Mouse (Mus musculus) spleen, postnatal 10 days (tissue): Measurements from ENCODE around the gene Lrch1.

ENCODE experiments used
- DNase-seq, 2 experiments: peaks; one replicate each; pipeline ENCODE4 v3.0.0; 2021 to 2022; ENCODE audit warnings: low spot score in 2 of 2

Lrch1 gene

DNA sequence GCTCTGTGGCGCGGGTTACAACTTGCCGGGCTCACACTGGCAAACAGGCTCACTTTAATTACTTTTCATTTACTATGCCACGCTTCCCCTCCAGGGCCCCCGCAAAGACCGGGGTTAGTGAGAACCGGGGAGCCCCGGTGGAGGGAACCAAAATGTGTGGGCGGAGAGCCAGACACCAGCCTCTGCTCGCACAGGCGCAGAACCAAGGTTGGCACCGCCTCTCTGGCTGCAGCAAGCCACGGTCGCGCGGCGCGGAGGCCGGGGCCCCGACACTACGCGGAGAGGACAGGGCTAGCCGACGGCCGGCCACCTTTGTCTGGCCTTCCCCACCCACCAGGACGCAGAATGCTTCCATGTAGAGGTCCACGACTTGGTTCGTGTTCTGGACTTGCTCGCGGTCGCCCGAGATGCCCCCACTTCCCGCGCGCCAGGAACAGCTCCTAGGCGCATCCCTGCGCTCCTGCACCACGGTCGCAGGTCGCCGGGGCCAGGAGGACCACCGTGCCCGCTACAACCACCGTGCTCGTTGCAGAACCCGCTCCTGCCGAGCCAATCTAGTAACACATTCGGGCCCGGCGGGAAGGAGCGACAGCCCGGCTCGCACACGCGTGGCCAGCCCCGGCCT lies 813 bp downstream of the Lrch1 start:
- DNase-seq, result peak; percentile 76 to 87

GRCm38 (mm10) chr14:74946321-74946750 lies 1.3 kb downstream of the Lrch1 start:
- peak in 1 of 2 experiments; percentile 48 for DNase-seq

DNA sequence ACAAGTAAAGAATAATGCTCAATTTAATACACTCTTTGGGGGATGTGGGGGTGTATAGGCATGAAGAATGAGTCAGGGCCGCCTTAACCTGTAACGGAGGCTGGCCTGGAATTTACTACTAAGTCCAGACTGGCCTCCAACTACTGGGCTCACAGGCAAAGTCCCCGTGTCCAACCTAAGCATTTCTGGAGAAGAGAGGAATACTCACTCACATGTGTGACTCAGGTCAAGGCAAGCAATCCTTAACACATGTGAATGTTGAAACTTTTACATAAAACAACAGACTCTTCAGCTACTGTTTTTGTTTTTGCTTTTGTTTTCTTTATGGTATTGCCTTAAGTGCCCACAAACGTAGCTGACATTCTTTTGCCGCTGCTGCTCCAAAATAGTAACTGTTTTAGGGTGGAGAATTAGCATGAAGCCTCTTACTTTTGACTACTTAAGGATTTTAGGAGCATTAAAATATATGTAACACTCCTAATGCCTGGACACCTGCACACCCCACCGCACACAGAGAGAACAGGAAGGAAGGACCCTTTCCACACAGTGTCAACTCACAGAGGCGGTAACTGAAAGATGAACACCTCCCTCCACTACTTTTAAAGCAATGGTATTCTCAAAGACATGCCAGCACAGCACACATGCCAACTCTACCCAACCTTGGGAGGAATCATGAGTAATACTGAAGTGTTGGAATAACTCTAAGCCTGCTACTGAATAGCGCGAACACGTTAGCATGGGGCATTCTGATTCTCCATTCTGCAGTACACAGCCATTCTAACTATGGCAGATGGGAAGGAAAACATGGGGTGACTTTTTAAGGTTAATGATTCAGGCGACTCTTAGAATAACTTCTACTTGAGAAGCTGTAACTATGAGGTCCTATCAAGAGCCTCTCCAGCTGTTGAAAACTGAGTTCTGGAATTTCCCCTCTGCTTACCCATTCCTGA lies 2.1 kb downstream of the Lrch1 start:
- DNase-seq, result no peak

- no peak for DNase-seq
These were observed 3.4 kb downstream of the Lrch1 start for GRCm38 (mm10) chr14:74944128-74944755.

- DNase-seq, result no peak
These were observed 4.0 kb downstream of the Lrch1 start for GRCm38 (mm10) chr14:74943581-74944117.

- no peak for DNase-seq
These were observed 4.7 kb downstream of the Lrch1 start for GRCm38 (mm10) chr14:74943024-74943423.

GRCm38 (mm10) chr14:74941591-74941990 lies 6.1 kb downstream of the Lrch1 start:
- no peak for DNase-seq

DNA sequence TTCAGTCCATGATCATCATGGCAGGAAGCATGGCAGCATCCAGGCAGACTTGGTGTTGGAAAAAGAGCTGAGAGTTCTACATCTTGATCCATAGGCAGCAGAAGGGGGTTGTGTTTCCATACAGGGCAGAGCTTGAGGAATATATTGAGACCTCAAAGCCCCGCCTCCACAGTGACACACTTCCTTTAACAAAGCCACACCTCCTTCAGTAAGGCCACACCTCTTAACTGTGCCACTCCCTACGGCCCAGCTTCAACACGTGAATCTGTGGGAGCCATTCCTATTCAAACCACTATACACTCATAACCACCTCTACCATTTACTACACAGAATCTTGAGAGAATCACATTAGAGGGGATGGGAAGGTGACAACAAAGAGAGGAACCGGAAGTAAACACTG lies 6.9 kb downstream of the Lrch1 start:
- DNase-seq, result no peak

DNA sequence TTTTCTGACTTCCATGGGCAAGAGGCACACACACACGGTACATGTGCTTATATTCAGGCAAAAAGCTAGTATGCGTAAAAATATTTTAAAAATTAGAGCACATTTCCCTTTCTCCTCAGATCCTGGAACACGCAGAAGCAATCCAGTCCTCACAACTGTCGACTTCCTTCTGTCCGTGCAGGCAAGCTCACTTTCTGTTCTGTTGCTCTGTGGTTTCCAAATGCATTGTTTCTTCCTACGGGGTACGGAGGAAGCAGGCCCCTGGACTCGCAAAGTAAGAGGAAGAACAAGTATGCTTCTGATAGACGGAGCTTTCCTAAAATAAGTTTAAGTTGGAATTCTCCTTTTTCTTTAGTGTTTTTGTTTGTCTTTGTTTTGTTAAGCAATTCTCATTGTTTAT lies 8.3 kb downstream of the Lrch1 start:
- DNase-seq, result no peak

DNA sequence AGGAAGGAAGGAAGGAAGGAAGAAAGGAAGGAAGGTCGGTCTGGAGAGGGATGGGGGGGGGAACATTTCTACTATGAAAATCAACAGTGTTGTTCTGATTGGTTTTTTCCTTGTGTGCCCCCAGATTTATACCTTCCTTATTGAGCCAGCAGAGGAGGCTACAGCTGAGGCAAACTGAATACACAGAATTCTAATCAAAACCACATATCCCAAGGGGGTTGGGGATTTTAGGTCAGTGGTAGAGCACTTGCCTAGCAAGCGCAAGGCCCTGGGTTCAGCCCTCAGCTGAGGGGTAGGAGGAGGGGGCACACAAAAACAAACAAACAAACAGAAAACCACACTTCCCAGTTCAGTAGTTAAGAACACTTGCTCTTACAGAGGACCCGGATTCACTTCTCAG lies 8.8 kb downstream of the Lrch1 start:
- no peak for DNase-seq

DNA sequence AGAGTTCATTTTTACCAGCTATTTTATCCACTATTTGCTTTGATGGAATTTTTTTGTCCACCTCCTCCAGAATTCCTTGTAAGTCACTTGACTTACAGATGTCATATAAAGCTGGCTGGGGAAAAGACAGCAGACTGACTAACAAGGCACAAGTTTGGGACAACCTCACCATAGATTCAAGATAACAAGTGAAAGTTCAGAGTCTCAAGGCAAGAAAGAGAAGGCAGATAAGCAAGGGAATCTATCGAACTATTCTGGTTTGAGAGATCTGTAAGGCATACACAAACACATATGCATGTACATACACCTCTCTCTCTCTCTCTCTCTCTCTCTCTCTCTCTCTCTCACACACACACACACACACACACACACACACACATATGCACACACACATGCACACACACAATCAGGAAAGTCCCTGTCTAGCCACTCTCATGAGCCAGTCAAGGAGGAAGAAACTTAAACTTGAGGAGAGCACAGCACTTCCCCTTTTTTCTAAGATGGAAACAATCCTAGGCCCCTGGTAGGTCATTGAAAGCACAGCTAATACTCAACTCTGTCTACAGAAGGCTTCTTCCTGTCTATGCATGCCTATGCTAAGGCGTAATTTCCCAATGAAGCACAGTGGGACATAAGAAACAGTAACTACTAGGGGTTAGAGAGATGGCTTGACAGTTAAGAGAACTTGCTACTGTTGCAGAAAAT lies 11.0 kb downstream of the Lrch1 start:
- no peak for DNase-seq

DNA sequence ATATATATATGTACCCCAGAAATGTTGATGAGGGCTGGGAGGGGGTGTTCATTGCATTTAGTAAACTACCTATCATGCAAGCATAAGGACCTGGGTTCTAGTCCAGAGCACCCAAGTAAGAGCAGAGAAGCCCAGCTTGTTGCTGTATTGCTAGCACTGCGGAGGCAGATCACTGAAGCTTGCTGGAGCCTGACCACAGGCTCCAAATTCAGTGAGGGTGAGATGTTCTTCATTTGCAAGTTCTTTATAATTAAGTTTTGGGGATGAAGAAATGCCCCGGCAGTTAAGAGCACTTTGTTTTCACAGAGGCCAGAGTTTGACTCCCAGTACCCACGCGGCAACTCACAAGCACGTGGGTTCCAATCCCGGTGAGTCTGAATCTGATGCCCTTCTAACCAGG lies 12.6 kb downstream of the Lrch1 start:
- no peak for DNase-seq

GRCm38 (mm10) chr14:74933960-74934710 lies 13.5 kb downstream of the Lrch1 start:
- no peak for DNase-seq

DNA sequence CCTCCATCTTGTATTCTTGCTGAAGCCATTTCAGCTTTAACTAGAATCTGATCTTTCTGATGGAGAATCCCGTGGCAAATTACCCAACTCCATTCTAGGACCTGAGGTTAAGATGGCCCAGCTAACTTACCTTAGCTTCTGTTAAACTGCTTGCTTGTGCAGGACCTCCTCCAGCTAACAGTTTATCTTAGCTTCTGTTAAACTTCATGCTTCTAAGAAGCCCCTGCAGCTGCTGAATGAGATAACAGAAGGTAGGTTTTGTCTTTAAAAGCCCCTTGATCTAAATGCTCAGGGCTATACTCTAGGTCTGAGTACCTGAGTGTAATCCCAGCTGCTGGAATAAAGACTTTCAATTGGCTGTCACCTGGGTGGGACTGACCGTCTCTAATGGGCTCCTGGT lies 17.9 kb downstream of the Lrch1 start:
- no peak for DNase-seq

GRCm38 (mm10) chr14:74928809-74929432 lies 18.8 kb downstream of the Lrch1 start:
- DNase-seq, result no peak

GRCm38 (mm10) chr14:74926899-74927571 lies 20.6 kb downstream of the Lrch1 start:
- no peak for DNase-seq

DNA sequence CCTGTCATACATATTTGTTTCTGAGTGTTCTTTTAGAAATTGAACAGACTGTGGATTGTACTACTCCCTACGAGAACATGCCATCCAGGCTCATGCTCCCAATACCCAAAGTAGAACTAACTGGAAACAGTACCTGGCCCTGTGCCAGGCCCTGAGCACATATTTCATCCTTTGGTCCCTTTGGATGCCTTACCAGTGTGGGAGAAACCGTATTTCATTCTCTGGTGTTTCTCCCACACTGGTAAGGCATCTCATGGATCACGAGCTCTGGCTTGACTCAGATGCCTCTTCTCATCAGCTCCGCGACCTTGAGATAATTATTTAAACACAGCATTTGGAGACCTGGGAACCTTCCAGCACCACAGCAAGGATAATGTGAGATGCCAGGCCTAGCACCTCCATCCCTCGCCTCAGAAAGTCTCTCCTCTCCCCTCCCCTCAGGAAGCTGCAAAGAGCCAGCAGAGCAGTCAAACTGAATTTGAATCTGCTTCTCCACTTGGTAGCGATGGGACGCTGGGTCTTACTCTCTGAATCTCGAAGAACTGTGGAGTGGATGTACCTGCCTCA lies 21.6 kb downstream of the Lrch1 start:
- DNase-seq, result no peak

- DNase-seq, result no peak
These were observed 23.2 kb downstream of the Lrch1 start for GRCm38 (mm10) chr14:74924521-74924920.

DNA sequence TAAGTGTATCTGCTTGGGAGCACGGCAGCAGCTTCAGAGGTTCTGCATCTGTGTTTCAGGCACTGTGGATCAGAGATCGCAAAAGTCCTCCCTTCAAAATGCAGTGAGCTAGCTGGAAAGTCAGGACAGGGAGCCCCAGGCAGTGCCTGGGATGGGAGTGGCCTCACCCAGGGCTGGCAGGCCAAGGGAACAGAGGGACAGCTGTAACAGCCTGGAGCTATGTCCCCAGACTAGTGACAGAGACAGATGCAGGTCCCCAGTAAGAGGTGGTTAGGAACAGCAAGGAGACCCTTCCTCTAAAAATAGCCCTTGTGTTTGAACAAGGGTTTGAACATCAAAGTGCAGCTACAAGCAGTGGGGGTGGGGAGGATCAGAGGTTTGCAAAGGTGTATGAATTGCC lies 23.6 kb downstream of the Lrch1 start:
- no peak for DNase-seq
